Mouse (Mus musculus) lung, adult 2 months (tissue): ENCODE measurements at regions not wholly inside any gene's neighbourhood (a gene's known extent, or its start where the extent isn't known, plus 50 kb on each side); places are given as distances from the start of the nearest gene placed in this dataset.

Experiments used
- CTCF ChIP-seq: fragments of 200-500 bp; IDR thresholded peaks from 2 replicates; pipeline ENCODE4 v1.5.1; 2011; ENCODE audit warnings: mild to moderate bottlenecking, low read length, control low read depth; ENCODE audit not compliant: insufficient read depth
- POLR2A ChIP-seq: fragments of 200-500 bp; IDR thresholded peaks from 2 replicates; pipeline ENCODE4 v1.6.1; 2011; ENCODE audit warnings: low read depth, mild to moderate bottlenecking, control low read depth, low read length, borderline replicate concordance; ENCODE audit errors: extremely low read depth

DNA sequence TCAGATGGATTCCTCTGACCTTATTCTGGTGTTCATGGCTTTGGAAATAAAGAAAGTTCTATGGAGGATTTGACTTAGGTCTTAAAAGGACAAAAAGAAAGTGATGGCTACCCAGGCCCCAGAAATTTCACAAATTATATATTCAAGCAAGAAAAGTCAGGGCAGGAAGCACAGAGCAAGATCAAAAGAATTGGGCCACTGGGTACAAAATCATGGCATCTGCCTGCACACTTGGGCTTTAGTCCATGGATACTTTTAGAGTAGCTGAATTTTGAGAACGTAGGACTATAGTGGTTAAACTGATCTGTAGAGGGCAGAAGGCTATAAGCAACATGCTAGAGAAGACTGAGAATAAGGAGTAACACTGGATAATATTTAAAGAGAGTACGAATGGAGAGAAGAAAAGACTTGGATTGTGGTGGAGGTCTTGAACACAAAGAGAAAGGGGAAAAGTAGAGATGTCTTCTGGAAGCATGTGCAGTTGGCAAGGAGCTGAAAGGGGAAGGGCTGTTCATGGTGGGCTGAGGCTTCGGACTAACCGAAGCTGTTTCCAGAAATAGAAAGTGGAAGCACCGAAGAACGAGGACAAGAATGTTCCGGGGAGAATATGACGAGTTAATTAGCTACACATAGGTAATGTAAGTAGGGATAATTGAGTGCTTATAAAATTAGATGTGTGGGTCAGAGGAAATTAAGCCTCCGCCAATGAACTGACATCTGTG is 168.2 kb upstream of the Itga4 start:
- TF ChIP-seq CTCF (no peak), POLR2A (no peak)
